Mouse (Mus musculus): ENCODE measurements around the gene Mrpl45.

Gene Mrpl45

DNA sequence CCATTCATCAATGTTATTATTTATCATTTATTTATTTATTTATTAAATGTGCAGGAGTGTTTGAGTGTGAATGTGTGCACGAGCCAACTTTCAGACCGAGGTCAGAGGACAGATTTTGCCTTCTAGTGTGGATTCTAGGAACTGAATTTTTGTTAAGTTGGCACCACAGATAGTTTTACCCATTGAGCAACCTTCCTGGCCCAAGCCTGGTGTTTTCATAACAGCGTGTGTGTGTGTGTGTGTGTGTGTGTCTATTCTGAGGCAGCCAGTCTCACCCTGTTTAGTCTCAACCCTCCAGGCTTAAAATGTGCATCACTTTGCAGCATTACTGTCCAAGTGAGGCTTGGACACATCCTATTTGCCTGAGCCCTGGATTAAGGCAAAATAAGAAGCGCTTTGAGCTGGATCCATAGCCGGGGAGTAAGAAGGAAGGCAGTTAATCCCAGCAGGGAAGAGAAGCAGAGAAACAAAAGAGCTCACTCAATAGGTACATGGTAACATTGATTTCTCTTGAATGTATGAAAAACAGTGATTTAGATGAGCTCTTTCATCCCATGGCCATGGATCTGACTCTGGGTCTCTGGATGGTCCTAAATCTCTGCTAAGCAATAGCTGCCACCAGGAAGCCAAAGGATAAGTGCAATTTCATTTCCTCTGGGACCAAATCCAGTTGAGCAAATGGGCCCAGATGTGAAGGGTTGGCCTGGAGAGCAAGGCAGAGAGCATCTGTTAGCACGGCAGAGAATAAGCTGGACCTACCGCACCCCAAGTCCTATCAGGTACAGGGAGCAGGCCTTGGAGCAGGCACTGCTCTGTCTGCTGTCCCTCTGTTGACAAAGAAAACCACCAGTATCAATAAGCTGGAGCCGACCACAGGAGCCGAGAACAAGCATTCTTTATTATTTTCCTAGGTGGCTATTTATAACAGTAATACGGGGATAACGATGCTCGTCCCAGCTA, 16.0 kb downstream of the Mrpl45 start:
- CTCF ChIA-PET = interaction anchor here (0.5 kb wide), 1 partner anchor 11 kb away, joined by 8 read pairs; no protein-coding TSS in a partner anchor

DNA sequence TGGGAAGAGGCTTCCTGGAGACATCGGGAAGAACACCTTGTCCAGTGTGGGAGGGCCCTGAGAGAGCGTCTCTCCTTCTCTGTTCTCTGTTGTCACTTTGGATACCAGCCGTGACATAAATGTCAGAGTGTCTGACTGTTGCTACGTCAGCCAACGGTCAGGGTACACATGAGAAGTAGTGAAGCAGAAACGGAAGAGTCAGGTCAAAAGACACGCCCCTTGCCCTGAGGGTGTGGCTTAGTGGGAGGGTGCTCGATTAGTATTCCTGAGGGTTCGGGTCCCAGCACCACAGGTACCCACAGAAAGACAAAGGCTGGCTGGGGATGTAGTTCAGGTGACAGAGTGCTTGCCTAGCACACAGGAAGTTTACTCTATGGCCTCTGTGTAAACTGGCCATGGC, 17.5 kb downstream of the Mrpl45 start:
- CTCF ChIA-PET = no interaction called here

DNA sequence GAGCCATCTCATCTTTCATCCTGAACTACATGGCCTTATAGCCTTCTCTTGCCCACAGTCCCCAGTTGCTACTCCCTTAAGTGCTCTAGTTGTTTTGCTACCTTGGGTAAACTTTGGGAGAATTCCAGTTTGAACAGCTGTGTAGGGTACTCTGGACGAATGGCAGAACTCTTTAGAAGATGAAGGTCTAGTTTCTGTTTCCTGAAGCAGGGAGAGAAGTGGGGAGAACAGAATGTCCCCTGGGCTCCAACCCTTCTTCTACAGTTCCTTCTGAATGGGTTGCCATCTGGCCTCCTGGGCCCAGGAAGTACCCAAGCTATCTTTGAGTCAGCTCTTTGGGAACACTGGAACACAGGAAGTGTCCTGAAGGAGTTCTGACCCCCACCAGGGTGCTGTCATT, 18.4 kb downstream of the Mrpl45 start:
- CTCF ChIA-PET = no interaction called here

DNA sequence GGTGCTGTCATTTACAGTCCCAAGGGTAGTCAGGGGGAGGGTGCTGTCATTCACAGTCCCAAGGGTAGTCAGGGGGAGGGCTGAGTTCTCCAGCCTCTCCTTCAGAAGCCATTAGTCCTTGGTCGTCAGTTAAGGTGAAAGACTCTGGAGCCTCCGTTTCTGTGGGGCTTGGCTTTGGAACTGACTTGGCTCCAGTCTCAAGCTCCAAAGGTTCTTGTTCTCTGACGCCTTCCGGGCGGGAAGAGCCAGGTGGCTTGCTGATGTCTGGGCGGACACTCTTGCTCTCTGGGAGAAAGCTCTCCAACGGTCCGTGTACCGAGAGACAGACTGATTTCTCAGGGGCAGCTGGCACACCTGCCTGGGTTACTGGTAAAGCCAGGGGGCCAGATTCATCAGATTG, 18.9 kb downstream of the Mrpl45 start:
- CTCF ChIA-PET = no interaction called here

DNA sequence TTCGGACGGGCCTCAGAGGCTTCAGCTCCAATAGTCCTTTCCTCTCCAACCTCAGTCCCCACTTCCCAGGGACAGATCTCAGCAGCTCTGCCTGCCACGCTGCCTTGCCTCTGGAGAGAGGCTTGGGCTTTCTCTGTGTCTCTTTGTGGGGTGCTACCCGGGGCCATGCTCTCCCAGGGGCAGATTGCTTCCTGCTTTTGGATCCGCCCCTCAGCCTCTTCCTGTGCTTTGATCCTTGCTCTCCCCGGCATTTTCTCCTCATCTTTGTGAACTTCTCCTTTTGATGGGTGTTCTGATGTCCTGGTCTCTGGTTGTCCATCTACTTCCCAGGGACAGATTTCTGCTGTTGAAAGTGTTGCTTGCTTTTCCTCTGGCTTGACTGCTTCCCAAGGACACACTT, 20.7 kb downstream of the Mrpl45 start:
- CTCF ChIA-PET = no interaction called here

DNA sequence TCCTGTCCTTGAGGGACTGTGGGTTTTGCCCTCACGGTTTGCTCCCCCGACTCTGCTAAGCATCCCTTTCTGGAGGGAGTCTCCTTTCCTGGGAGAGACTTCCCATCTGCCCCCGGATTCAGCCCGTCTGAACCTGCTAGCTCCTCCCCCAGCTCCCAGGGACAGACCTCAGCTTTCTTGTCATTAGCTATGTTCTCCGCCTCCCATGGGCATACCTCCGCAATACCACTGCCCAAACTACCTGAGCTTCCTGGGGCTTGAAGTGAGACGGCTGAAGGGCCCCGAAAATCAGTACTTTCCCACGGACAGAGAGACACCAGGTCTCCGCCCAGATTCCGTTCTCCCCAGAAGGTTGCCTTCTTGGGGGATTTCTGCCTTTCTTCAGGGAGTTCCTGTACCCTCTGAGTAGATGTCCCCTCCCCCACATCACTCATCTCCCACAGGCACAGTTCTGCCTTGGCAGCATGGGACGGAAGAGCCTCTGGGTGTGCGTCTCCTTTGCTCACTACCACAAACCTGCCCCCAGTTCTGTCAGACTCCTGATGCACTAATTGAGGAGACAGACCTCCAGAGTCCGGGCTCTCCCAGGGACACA, 21.3 kb downstream of the Mrpl45 start:
- CTCF ChIA-PET = no interaction called here

DNA sequence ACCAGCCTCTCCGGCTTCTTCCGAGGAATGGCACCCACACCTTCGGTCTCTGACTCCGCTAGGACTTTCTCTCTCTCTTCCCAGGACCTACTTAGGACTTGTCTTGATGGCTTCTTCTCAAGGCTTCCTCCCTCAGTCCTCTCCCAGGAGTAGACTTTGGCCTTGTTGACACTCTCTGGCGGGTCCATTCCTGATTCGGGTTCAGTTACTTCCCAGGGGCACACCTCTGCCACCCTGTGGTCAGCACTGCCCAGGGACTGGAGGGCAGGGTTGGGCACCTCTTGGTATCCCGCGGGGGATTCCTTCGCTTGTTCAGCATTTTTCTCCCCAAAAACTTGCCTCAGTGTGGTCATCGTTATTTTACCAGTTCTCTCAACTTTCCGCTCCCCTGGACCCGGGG, 21.8 kb downstream of the Mrpl45 start:
- CTCF ChIA-PET = no interaction called here

DNA sequence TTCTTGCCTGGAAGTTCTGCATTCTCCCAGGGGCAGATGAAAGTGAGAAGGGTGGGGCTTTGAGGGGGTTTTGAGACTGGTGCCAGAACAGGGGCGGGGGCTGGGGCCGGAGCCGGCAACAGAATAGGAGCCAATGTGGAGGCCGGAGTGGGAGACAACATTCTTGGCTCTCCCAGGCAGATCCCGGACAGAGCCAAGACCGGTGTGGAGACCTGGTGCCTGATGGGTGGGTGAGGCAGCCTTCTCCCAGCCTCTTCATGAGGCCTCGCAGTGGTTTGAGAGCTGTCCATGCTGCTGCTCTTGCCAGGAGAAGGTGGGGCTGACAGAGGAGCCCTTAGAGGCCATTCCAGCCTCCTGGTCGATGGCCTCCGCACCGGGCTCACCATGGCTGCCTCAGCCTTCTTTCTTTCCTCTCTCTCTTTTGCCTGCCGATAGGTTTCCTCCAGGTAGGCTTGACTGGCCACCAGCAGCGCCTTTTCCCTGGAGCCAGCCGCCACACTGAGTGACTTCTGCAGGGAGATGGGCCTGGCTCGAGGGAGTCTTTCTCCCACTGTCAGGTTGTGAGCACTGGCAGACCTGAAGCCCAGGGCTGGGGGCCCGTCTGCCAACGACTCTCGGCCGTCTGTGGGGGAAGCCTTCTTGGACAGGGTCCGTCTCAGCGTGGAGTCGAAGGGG, 22.9 kb downstream of the Mrpl45 start:
- CTCF ChIA-PET = no interaction called here

DNA sequence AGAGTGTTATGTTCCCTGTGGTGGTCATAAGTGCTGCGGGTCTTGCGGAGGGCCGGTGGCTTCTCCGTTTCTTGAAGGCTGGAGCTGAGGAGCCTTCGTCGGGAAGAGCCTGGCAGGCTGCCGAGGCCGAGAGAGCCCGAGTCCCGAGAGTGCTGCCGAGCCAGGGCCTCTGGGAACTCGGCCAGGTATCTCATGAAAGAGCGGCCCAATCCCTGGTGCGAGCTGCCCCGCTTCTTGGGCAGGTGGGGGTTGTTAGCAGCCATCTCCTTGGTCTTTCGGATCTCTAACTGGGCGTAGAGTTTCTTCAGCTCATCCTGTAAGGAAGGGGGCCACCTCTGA, 23.4 kb downstream of the Mrpl45 start:
- CTCF ChIA-PET = no interaction called here

DNA sequence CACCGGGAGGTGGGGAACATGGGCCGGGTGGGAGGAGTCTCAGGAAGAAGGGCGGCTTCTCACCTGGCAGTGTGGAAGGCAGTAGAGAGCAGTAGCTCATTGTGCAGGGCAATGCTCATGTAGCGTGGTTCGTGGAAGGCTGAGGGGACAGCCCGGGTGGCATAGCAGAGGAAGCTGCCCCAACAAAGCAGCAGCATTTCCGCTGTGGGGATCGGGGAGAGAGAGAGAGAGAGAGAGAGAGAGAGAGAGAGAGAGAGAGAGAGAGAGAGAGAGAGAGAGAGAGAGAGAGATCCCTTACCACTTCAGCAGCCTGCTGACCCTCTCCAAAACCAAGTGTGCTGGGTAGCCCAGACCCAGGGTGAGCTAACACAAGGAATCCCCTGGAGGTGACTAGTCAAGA, 27.7 kb downstream of the Mrpl45 start:
- CTCF ChIA-PET = interaction anchor here (0.6 kb wide), 1 partner anchor 58 kb away, joined by 3 read pairs; no protein-coding TSS in a partner anchor

DNA sequence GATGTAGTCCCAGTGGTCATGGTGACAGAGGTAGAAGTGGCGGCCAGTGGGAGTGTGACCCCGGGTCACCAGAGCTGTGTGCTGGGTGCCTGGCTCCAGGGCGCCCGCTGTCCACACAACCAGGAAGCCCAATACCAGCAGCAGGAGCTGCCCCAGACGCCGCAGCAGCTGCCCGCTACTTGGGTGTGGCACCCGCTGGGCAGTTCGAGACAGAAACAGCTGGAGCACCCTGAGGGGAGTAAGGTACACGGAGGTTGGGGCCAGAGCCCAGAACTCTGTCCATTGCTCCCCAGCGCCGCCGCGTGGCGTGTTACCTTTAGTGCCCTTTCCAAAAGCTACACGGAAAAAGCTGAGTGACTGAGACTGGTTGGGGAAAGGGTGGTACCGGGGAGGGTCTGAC, 28.1 kb downstream of the Mrpl45 start:
- CTCF ChIA-PET = no interaction called here

DNA sequence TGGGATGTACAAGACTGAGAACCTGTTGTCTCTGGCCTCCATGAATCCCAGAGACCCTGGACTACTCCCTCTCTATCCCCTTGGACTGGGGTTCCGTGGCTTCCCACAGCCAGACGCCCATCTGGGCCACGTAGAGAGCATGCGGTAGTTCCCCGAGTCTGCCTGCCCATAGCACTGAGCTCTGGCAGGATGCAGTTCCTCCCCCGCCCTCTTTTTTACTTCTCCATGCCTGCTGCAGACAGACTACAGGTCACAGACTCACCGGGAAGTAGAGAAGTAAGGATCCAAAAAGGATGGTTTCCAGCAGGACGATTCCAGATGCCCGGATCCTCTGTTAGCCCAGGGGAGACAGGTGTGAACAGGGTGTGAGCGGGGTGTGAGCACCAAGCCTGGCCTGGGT, 29.9 kb downstream of the Mrpl45 start:
- CTCF ChIA-PET = interaction anchor here (0.7 to 1.0 kb wide), 2 partner anchors 11 to 50 kb away, joined by 3 to 5 read pairs; no protein-coding TSS in a partner anchor

DNA sequence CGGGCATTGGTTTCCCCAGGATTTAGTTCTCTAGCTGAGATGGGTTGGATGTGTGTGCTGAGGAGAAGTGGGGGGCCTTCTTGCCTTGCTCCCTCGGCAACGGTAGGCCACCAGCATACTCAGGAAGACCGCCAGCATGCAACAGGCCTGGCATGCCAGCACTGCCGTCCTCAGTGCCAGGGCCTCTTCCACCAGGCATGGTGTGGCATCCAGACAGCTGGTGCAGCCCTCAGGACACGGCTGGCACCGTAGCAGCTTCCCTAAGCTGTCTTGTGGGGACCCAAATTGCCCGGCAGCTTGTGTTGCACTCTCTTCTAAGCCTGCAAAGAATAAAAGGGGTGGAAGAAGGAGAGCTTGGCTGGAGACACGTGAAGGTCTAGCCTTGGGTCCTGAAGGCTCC, 30.9 kb downstream of the Mrpl45 start:
- CTCF ChIA-PET = interaction anchor here (1.0 kb wide), 1 partner anchor 10 kb away, joined by 3 read pairs; no protein-coding TSS in a partner anchor

DNA sequence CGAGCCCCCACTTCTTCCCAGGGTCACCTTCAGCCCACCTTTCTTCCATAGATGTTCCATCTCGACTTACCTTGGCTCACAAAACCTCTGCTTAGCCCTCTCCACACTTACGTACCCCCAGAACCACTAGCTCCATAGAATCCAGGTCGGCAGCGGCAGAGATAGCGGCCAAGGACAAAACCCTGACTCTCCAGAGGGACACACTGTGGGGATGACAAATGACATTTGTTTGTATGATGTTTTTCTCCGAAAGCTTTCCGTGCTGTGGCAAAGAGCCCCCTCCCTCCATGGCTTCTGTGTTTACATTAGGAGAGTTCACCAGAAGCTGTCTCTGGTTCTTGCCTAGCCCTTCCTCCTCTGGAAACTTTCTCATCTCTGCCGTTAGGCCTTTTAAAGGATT, 31.8 kb downstream of the Mrpl45 start:
- CTCF ChIA-PET = no interaction called here

DNA sequence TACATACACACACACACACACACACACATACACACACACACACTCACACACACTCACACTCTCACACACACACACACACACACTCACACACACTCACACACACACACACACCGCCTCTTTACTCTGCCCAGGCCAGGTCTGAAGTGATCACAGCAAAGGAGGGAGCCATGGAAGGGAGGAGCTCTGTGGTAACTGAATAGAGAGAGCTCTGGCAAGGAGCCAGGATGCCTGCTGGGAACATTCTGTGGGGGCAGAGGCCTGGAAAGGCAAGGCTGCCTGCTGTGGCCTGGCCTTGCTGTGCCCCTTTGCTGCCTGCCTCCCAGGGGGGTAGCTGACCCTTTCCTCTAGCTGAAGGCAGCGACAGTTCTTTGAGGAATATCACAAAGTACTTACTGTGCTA, 34.5 kb downstream of the Mrpl45 start:
- CTCF ChIA-PET = no interaction called here

DNA sequence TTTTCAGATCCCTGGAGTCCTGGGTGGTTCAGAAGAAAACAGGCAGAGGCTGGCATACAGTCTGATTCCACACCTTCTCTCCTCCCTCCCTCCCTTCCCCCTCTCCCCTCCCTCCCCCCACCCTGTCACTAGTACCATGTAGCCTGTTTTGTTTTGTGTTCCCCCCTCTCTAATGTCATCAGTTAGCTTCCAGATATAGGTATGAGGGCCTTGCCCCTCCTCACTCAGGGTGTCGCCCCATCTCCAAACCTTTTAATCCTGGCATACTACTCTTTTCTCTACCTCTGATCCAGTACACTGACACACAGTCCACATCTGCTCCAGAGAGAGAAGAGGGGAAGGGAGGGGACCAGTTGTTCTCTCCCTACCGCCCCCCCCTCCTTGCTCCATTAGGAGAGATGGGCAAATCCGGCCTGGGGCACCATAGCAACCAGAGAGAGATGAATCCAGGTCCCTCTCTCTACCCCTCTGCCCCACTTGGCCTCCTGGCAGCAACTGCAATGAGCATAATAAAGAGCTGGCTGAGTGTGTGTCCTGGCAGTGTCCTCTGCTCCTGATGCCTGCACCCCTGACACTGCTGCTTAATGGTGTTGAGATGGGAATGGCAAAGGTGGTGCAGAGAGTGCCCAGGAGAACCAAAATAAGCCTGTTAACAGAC, 36.6 kb downstream of the Mrpl45 start, which contains the start of gene Gpr179:
TSS of gene Gpr179 (minus strand) at position 51 of the 658 bp plus-strand sequence.
- CTCF ChIA-PET = no interaction called here

DNA sequence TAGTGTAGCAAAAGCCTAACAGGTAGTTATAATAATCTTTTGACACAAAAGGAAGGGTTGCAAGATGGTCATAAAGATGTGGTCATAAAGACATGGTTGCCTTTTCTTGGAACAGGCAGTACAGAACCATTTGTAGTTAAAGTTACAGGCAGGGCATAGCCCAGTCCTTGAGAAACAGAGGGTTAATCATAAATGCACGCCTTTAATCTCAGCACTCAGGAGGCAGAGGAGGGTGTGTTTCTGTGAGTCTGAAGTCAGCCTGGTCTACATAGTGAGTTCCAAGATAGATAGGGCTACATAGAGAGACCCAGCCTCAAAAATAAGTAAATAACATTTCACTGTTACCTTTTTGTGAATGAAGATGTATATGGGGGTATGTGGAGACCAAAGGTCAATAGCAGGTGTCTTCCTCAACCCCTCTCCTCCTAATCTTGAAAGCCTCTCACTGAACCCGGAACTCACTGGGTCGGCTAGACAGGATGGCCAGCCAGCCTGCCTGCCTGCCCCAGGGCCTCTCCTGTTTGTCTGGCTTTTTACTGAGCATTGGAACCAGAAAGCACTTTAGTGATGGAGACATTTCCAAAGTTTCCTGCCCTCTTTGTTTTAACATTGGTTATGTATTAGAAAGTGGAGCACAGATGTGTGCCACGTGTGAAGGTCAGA, 37.5 kb downstream of the Mrpl45 start:
- CTCF ChIA-PET = no interaction called here

DNA sequence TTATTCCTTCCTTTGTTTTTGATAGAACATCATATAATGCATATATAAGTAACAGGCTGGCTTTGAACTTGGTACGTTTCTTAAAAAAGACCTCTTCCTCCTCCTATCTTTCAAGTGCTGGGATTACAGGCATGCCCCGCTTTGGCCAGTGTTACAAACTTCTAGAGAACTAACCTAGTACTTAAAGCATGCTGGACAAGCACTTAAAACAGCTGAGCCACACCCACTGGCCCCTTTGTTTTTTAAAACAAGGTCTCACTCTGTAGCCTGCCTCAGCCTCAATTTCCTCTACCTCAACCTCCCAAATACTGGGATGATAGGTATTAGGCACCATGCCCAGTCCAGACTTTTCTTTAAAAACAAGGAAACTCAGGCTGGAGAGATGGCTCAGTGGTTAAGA, 39.1 kb downstream of the Mrpl45 start:
- CTCF ChIA-PET = no interaction called here

DNA sequence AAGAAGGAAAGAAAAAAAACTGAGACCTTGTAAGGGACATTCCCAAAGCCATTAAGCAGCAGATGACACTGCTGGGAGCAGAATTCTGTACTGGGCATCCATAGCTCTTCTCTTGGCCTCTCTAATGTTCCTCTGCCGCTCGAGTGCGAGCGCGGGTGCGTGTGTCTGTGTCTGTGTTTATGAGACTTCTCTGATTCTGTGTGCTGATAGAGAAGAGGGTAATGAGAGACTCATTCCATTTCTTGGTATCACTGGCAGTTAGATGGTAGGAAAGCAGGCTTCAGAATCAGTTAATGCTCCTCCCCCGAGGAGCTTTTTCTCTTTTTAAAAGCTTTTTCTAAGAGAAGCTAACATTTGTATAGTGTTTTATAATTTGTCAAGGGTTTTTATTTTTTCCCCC, 39.7 kb downstream of the Mrpl45 start:
- CTCF ChIA-PET = no interaction called here

DNA sequence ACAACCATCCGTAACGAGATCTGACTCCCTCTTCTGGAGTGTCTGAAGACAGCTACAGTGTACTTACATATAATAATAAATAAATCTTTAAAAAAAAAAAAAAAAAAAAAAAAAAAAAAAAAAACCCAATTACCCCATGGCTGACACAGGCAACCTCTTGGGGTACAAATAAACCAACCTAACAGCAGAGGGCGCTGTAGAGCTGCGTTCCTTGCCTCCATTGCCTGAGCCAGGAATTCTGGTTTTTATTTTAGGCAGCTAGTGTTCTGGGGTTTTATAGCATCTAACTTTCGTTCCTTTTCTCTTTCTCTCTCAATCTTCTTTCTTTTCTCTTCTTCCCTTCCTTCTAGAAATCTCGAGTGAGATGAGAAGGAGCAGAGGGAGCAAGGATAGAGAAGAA, 42.1 kb downstream of the Mrpl45 start:
- CTCF ChIA-PET = interaction anchor here (0.6 to 1.0 kb wide), 2 partner anchors 43 to 44 kb away, joined by 3 to 4 read pairs; no protein-coding TSS in a partner anchor

DNA sequence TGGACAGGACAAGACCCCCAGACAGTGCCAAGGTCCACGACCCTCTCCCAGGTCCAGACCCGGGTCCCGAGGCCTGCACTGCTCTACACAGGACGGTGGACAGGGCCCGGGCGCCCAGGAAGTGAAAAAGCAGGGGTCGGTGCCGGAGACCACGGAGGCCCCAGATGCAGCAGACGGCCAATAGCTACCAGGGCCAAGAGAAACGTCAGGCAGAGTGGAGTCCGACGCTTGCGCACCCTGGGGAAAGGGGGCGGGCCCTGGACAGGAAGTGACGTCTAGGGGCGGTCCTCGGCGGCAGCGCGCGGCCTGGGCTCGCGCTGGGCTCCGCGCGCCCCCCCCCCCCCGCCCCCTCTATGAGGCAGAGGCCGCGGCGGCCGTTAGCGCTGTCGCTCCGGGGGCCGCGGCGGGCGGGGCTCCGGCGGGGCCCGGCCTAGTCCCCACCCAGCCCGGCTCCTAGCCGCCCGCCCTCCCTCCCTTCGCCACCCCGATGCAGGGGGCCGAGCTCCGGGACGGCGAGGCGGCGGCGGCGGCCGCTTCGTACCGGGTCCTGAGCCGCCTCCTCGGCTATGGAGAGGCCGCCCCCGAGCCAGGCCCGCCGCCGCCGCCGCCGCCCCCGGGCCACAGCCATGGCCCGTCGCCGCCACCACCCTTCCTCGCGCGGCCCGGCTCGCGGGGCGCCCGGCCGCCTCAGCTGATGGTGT, 46.6 kb downstream of the Mrpl45 start, which contains the start of gene Socs7:
TSS of gene Socs7 (plus strand) at position 604 of the 701 bp plus-strand sequence.
- CTCF ChIA-PET = no interaction called here
